Mouse (Mus musculus) ZHBTc4 (cell line): ENCODE measurements around the gene Mael.

Experiments
- DNase-seq: peaks from one replicate; pipeline ENCODE4 v3.0.0-alpha.2; 2011; ENCODE audit warnings: low read depth, low spot score

Gene Mael

DNA sequence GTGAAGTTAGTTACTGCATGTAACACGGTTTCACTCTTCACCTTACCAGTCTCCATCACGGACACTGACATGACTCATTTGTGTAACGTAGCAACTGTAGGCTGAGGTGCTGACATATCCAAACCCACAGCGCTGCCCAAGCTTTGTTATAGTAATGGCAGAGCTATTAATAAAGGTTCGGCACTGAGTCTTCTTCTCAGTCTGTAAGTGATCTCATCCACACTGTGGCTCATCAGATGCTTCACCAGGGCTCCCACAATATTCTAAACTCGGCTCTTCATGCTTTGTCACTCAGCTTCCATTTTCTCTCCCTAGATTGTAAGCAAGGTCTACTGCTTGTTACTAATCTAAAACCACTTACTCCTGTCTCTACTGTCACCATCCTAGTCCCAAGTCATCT, 29.2 kb downstream of the Mael start:
- no peak for DNase-seq

DNA sequence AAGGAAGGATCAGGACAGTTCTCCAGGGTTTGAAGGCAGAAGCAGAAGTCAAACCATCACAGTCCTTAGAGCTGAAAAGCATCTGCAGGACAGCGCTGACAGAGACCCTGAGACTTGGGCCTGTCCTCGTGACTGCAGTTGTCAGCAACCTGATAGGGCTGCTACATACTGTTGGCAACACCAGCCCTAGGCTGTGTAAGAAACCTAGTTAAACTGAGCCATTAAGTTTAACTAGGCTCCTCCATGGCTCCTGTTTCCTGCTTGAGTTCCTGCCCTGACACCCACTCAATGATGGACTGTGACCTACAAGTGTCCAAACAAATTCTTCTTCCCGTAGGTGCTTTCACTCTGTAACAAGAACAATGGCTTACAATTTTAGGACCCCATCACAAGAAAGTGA, 33.4 kb downstream of the Mael start:
- no peak for DNase-seq

DNA sequence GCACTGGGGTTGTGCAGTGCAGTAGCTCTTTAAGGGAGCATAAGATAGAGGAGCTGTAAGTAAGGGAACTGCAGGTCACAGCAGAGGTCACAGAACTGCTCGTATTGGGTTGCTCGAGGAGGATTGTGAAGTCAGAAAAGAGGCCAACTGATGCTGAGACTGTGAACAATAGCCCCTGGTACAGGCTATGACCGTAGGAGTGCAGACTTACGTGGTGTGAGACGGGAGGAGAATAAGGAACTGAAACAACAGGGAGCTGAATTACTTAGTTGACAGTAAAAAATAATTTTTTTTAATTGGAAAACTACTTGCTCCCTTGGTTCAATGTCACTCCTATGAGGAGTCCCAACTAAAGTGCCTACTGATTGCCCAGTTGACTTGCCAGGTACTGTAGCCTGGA, 34.4 kb downstream of the Mael start:
- DNase-seq = no peak

DNA sequence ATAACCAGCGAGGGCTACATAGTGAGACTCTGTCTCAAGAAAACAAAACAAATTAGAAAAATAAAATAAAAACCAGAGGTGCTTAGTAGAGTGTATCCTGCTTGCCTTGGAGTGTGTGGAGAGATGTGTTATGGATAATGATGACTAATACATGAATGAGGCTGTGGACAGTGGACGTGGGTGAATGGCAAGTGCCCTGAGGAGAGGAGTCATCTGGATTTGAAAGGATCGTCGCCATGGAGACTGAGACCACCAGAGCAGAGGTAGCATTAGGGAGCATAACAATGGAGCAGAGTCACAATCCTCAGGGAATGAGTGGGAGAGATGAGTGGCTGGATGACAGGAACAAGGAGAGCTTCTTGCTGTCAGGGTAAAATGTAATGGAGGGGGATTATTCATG, 48.7 kb downstream of the Mael start:
- no peak for DNase-seq

DNA sequence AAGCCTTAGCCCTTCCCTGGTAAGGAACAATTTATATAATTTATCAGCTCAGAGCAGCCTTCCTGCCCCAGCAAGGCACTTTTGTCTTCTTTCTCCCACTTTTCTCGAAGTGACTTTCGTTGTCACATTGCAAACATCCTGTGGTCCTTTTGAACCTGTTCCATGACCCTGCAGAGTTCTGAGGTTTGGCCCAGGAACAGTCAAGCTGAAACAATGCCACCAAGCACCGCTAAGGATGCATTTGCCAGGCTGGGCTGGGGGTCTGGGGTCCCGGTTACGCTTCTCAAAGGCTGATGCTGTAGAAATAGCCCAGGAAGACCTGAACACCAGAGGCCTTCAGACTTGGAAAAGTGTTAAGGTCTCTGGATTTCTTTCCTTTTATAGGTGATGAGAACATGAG, 53.2 kb downstream of the Mael start:
- DNase-seq = no peak

DNA sequence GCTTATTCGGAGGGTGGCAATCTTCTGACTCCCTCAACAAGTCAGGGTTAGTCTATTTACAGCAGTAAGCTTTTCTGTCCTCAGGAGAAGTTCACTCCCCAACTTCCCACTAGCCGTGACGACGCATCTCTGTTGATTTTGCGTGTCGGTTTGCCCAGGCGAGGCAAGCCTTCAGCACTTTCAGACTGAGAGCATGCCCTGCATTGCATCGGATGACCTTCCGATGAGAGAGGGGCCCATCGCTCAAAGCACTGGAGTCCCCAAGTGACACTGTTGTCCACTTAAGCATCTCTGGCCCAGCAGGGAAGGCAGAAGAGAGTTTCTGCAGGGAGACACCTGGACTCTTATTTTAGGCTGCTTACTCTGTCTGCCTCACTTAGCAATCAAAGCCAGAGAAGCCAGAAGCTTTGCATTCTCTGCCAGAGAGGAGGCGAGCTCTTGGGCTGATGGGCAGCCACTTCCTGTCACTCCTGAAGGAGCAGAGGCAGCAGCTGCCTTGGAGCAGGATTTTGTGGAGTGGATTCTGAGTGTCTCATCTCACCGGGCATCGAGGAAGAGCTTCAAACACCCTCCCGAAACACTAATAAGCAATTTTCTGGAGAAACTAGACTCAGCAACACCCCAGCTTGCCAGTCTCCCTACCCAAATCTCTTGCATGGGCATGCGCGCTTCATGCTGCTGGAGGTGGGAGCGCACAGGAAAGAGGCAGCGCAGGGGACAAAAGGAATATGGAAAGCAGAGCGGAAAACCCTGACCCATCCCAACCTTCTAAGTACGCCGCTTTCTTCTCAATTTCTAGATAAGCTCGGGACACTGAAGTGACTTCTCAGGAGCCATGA, 53.9 kb downstream of the Mael start:
- DNase-seq = no peak

DNA sequence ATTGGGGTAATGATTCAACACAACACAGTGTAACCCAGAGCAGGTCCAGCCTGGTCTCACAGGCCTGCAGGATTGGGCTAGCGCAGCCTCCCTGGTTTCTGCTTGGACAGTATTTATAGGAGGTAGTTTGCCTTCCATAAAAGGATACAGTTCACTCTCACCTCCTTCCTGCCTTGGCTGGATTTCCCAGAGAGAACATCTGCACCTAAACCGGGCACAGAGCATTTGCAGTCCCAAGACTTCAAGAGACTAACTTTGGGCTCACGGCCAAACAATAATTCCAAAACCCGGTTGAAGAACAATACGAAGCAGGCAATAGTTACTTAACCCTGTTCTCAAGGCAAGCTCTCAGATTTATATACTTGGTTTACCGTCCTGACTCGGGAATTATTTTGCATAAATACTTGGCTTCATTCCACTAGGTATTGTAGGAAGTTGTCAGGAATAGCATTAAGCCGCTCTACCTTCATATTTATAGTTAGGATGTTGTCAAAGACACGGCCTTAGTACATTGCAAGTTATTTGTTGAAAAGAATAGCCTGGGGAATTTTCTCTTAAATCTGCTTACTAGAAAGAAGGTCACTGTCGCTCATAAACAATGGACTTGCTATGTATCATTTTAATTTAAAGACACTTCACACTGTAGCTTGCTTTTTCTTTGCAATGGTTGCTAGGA, 55.5 kb downstream of the Mael start:
- no peak for DNase-seq

DNA sequence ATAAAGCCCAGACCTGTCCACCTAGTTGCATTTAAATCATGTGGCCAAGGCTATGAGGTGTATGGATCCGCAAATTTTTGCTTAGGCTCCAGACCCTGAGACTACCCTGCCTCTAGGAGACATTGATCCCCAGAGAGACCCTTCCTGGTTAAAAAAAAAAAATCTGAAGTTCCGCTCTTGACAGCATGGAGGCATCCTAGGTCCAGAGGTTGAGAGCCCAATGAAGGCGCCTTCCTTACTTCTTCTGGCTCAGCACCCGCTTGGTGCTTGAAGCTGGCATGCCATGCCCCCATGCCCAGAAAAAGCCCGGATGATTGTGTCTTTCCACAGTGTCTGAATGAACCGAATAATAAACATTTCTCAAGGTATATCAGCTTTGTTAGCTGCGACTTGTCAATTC, 57.0 kb downstream of the Mael start:
- DNase-seq = no peak

DNA sequence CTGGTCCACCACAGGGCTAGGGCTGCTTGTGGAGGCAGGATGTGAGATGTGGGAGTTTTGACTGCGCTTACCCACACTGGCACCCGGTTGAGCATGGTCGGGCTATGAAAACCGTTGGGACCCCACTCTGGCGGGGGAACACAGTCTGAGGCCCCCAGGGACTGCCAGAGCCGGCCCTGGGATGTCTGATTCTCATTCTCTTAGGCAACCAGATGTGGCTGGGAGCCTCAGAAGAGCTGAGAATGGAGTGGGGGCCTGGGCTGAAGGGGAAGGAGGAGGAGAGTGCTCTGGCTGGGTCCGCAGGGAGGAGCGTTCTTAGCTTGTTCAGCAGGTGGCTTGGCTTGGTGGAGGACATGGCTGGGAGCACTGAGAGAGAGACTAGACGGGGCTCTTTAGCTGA, 64.9 kb downstream of the Mael start:
- DNase-seq = no peak

DNA sequence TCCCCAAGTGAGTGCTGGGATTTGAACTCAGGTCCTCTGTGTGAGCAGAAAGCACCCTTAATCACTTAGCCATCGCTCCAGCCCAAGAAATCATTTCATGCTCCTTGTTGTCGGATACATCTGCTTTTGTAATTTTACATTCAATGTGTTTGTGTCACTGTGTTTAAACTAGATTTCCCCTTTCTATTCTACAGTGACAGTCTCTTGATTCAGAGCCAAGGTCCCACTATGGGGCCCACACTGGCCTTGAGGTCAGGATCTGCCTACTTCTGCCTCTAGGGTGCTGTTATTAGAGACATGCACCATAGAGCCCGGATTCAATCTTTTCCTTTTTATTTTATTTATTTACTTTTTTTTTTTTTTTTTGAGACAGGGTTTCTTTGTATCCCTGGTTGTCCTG, 65.6 kb downstream of the Mael start:
- no peak for DNase-seq

DNA sequence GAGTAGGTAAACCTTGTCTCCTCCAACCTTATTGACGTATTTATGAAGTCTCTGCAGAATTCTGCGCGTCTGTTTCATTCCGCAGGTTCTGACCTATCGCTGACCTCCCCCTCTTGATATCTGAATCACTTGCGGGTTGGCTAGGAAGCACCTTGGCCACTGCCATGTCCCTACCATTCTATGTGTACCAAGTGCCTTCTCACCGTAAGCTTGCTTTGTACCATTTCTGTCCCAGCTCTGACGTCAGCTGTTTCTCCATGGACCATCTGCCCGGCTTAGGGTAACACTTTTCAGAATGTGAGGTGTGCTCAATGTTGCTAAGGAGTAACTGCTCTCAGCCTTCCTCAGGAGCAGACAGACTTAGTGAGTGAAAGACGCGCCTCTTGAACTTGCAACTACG, 67.7 kb downstream of the Mael start:
- DNase-seq = no peak

DNA sequence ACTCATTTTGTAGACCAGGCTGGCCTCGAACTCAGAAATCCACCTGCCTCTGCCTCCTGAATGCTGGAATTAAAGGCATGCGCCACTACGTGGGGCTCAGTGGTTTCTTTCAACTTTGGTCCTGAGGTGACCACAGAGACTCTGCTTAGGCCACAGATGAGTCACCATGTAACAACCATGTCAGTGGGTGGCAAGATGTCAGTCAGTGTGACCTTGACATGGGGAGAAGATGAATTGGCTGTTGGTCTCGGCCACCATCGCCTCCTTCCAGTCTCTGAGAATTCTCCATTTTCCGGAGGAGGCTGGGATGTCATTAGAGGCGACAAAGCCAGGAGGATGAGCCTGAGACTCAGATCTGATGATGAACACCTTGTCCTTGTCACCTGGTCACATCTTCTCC, 68.8 kb downstream of the Mael start:
- DNase-seq = no peak

DNA sequence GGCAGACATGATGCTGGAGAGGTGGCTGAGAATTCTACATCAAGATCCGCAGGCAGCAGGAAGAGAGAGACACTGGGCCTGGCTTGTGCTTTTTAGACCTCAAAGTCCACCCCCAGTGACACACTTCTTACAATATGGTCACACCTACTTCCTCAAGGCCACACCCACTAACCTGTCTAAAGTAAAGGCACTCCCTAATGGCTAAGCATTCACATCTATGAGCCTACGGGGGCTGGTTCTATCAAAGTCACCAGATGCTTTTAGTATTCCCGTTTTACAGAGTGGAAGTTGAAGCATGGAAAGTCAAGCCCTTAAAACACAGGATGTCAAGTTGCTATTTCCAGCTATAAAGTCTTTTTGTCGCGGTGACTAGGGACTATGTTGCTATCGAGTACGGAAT, 70.5 kb downstream of the Mael start:
- no peak for DNase-seq

DNA sequence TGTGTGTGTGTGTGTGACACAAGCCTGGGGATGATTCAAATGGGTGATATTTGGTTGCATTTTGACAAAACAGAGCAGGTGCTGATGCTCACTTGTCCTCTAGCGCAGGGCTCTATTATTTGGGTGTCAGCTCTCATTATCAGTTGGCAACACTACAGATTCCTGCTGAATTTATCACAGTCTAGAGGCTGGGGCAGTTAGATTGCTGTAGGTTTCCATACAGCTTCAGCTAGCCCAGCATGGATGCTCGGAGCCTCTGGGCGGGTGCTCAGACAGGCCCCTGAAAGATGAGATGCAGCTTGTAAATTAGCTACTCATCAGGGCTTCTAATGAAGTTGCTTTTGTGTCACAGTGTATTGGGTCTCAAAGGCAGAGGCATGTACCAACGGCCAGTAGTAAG, 71.1 kb downstream of the Mael start:
- DNase-seq = no peak

DNA sequence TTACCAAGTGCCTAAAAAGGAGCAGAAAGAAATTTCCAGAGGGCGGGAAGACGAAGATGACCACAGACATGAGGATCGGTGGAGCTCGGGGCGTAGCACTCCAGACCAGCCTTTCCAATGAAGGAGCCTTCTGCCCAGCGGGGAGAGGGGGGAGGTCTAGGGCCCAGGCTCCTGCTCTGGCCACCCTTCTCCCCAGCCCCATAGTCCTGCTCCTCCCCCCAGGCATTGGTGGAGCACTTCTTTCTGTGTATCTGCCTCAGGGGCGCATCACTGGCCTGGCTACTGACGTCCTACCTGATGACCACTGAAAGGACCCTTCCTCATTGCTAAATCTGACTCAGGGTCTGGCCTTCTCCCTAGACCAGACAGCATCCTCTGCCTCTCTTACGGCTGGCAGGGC, 73.4 kb downstream of the Mael start:
- no peak for DNase-seq

DNA sequence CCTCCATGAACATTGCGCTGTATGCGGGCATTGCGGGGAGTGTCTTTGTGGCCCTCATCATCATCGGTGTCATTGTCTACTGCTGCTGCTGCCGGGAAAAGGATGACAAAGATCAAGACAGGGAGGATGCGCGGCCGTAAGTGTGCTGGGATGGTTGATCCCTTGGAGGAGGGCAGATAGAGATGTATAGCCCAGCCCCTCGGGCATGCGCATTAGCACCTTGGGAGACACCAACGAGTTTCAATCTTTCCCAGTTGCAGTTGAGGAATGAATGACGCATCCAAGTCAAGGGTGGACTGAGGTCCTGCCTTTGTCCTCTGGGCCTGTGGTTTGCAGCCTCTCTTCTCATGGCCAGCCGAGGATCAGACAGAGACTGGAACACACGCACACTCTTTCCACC, 74.0 kb downstream of the Mael start:
- peak; percentile 40 for DNase-seq

DNA sequence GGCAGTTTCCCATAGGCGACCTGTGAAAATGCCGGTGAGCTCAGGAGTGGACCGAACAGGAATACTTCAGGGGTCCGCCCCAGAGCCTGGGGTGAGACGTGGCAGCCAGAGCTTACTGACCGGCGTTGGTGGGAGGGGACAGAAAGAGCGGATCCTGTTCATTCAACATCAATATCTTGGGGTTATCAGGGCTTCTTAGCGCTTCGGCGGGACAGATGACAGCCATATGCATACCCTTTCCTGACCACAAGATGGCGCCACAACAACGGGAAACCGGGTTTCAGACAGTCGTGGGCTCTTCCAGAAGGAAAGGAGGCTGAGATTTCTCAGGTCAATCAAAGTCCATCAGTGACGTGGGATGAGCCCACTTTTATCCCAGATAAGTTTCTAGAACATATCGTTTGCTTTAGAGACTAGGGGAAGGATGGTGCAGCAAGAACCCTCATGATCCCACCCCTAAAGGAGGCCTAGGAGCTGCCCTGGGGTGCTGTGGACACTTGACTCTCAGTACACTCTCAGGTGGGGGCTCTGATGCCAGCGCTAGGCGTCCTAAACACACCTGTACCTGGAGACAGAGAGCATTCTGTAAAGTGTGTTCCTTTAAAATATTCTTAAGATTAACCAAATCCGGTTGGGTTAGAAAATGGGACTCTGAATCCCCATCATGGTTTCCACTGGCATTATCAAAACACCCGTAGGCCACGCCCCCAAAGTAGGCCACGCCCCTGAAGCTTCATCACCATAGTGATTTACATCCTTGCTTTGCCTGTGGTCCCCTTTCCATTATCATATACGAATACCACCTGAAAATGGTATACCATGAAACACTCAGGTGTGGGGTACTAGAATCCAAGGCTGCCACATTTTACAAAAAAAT, 77.7 kb downstream of the Mael start:
- peak; percentile 84 for DNase-seq

DNA sequence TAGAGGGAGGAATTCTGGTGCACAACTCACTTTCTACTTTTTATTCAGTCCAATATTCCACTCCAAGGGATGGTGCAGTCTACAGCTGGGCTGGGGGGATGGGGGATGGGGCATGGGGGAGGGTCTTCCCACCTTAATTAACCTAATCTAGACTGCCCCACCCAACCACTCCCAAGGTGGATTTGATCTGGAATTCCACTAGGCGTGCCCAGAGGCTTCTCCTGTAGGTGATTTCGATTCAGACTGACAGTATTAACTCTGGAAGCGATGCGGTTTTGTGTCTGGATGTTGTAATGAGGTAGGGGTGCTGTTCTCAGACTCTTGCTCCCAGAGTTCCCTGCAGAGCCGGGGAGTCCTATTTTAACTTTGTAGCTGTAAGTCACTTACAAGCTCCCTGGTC, 78.4 kb downstream of the Mael start:
- DNase-seq = no peak

DNA sequence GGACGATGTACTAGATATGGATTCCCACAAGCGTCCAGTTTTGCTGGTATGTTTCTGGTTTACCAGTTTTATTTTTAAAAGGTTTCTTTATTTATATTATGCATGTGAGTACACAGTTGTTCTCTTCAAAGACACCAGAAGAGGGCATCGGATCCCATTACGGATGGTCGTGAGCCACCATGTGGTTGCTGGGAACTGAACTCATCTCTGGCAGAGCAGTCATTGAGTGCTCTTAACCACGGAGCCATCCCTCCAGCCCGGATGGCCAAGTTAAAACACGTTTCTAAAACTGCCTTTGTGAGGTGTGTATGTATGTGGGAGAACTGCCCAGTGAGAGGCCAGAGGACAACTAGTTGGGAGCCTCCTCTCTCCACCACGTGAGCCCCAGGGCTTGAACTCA, 79.9 kb downstream of the Mael start:
- DNase-seq = no peak

DNA sequence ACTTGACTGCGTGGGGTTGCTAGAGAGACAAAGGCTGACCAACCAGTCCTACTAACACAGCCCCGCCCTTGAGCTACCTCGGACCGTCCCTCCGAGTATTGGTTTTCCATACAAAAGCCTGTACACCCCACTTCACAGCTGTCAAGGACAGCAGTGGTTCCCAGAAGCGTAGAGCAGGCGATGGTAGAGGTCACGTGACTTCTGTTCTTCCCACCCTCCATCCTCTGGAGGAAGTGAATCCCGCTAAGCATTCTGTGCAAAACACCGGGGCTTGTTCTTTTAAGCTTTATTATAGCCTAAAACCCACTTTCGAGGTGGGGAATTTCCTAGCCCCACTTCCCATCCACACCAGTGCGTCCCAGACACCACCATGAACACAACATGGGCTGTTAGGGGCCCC, 80.8 kb downstream of the Mael start:
- no peak for DNase-seq

DNA sequence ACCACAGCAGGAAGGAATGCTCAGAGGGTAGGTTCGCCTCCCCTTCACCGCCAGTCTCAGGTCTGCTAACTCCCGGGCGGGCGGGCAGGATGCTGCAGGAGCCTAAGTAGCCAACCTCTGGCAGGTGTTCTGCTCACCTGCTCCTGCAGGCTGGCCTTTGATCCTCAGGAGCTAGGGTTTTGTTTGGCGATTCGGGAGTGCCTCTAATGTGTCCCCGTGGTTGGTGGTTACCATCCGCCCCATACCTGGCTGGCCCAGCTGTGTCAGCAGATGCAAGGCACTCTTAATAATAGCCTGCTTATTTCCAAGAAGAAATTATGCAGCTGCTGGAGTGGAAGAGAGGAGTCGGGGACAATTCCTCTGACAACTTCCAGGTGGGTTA, 83.4 kb downstream of the Mael start:
- DNase-seq = no peak
